Mouse (Mus musculus) G1E (cell line): ENCODE results near the gene Ednra.

Source experiments
- CTCF ChIP-seq: IDR thresholded peaks from 2 replicates; pipeline ENCODE4 v1.5.1; 2012; ENCODE audit warnings: low read depth, low read length, inconsistent platforms, mixed read lengths
- GATA1 ChIP-seq: IDR thresholded peaks from 2 replicates; pipeline ENCODE4 v1.6.1; 2012; ENCODE audit warnings: borderline replicate concordance, low read length, inconsistent platforms, mixed read lengths
- GATA2 ChIP-seq: IDR thresholded peaks from 2 replicates; pipeline ENCODE4 v1.6.1; 2012; ENCODE audit warnings: low read depth, low read length, inconsistent platforms, borderline replicate concordance
- POLR2AphosphoS5 ChIP-seq: IDR thresholded peaks from 2 replicates; pipeline ENCODE4 v1.6.1; 2012; ENCODE audit warnings: low read depth, low read length, inconsistent platforms; ENCODE audit not compliant: insufficient replicate concordance
- TAL1 ChIP-seq: conservative IDR thresholded peaks from 2 replicates; pipeline ENCODE4 v1.6.1; 2012; ENCODE audit warnings: low read depth, low read length, inconsistent platforms, mixed read lengths

GRCm38 (mm10) chr8:77617916-77618315, 106.3 kb downstream of the Ednra start:
- TF ChIP-seq CTCF (no peak), GATA1 (no peak), POLR2AphosphoS5 (no peak), TAL1 (no peak), GATA2 (no peak)
